Mouse (Mus musculus): ENCODE measurements around the gene Dmwd.
"Not testable (repeated sequence)": the region's sequence is repeated elsewhere in the genome, so short reads cannot be mapped to it uniquely, and the experiment has no call there.

- TF ChIP-seq POLR2A (IDR thresholded peaks at IDR 0.05; ENCODE audit: low read depth, low read length); CTCF (conservative IDR thresholded peaks at IDR 0.05; ENCODE audit: insufficient read depth, insufficient read length, low read depth, low read length): not testable (repeated sequence)
These were observed 5.0 kb upstream of the Dmwd start for GRCm38 (mm10) chr7:19071024-19071423.
